Mouse (Mus musculus): ENCODE data around the gene Psme2. TPM values are rescaled to one million over a fixed set of nuclear protein-coding genes. Genes with fewer than 3 reads are reported as not detected.

The Psme2 gene
- polyA plus RNA-seq, 1 experiment from 2014 or later, result 179 TPM

DNA sequence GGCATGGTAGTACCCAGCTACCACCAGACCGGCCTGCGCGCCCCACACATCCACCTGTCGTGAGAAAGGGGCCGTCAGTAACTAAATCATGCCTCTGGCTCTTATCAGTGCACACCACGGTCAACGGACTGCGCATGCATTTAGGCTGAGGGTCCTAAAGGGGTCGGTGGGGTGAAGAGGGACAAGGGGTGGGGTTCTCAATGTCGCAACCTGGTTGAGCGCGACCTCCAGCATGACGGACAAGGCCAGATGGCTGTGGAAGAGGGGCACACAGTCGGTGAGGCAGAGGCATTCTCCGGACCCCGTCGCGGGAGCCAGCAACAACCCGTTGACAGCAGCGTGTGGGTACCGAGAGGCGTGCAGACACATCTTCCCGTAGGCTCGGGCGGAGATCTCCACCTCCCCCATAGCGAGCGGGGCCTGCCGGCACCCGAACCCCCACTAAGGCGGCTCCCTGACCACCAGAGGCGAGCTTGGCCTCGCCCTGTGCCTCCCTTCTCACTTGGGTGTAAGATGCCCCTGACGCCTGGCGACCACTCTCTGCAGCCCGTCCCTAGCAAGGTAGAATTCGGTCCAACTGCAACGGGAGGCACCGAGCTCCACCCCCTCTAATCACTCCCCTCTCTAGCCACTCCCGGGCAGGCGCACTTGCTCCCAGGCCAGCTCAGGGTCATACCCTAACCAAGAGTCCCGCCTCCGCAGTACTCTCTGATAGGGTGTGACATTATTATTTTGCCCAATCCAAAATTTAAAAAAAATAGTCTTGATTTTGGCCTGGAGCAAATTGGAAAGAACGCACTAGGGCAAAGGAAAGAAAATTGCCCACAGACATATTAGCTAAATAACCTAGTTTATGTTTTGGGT, 6.0 kb downstream of the Psme2 start, which contains the start of gene Emc9:
TSS of gene Emc9 (minus strand) at position 601 of the 864 bp plus-strand sequence.
- DNase-seq (ENCODE audit: low spot score) (peak; percentile 28), ATAC-seq (ENCODE audit: low FRiP score) (peak; percentile 59)
- 3% methylated on average over 38 of the region's 43 CpGs for WGBS
- H3K9ac ChIP-seq, result peak within 1 kb of the TSS; percentile 77
- H3K27ac ChIP-seq, result peak within 1 kb of the TSS; percentile 57; the same call in 1 of the 2 replicates
- H3K4me1 ChIP-seq (replicated peaks; ENCODE audit: control insufficient read depth, insufficient read depth, low read length), result peaks cover 3% of the 10 kb centered on the region
- H3K36me3 ChIP-seq (replicated peaks; ENCODE audit: control insufficient read depth, insufficient read depth), result peaks cover 34% of the 10 kb centered on the region; the same call in 1 of the 2 replicates
- no peaks in the 10 kb centered on the region for H3K27me3 ChIP-seq (ENCODE audit: control insufficient read depth, insufficient read depth, low read length)
- H3K4me2 ChIP-seq (replicated peaks), result peak within 1 kb of the TSS; percentile 80
- no peaks in the 10 kb centered on the region for H3K9me3 ChIP-seq (ENCODE audit: control insufficient read depth, low read length)
- H3K4me3 ChIP-seq (replicated peaks; ENCODE audit: low read length), result peak within 1 kb of the TSS; percentile 48

DNA sequence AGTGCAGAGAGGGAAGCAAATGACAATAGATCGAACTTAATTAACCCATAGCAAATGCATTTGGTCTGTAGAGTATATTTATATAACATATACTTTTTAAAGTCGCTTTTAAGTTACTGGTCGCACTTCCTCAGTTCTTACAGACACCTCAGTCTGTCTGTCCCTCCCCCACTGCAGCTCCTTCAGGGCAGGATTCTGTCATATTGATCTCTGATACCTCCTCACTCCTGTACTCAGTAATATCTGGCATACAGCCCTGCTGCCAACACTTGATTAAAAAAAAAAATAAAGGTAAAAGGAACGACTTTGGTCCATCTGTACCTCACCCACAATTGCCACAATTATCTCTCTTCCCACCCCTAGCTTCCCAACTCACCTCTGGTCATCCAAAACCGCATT, 6.6 kb downstream of the Psme2 start:
- H3K27ac ChIP-seq, result no peak overlapping the region

DNA sequence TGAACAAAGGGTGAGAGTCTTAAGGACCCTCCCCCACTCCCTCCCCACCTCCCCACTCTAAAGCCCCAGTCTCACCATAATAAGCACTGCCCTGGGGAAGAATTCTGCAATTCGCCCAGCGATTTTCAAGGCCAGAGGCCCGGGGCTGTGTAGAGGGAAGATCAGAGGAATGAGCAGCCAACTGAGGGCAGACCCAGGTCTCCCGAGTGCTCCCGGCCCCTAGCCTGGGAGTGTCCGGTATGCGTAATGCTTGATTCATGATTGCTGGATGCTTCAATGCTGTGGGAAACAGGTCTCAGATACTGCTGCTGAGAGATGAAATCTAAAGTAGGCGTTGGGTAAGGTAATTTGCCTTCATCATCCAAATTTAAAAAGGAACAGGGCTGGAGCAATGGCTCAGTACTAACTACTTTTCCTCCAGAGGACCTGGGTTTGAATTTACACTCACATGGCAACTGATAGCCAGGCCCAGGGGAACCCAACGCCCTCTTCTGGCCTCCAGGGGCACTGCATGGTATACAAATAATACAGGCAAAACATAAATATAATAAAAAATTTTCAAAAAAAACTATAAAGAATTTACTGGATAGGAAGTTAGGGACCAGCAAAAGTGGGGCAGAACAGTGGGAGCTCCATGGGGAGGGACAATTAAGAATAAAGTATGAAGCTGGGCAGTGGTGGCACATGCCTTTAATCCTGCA, 8.8 kb downstream of the Psme2 start:
- H3K4me2 ChIP-seq (replicated peaks), result no peak overlapping the region
- H3K4me3 ChIP-seq (replicated peaks; ENCODE audit: low read length), result no peak overlapping the region
- H3K36me3 ChIP-seq (replicated peaks; ENCODE audit: control insufficient read depth, insufficient read depth), result peaks cover 22% of the 10 kb centered on the region; the same call in 1 of the 2 replicates
- H3K27me3 ChIP-seq (ENCODE audit: control insufficient read depth, insufficient read depth, low read length), result no peaks in the 10 kb centered on the region
- 77% methylated on average over 9 of the region's 9 CpGs for WGBS
- ATAC-seq (ENCODE audit: low FRiP score) (no peak), DNase-seq (ENCODE audit: low spot score) (no peak)
- no peak overlapping the region for H3K9ac ChIP-seq
- H3K4me1 ChIP-seq (replicated peaks; ENCODE audit: control insufficient read depth, insufficient read depth, low read length), result peaks cover 13% of the 10 kb centered on the region
- no peak overlapping the region for H3K27ac ChIP-seq
- no peaks in the 10 kb centered on the region for H3K9me3 ChIP-seq (ENCODE audit: control insufficient read depth, low read length)

More for the DNA sequence above, 6.6 kb downstream of the Psme2 start:
- H3K27me3 ChIP-seq (ENCODE audit: control insufficient read depth, insufficient read depth, low read length), result no peaks in the 10 kb centered on the region
- no peaks in the 10 kb centered on the region for H3K9me3 ChIP-seq (ENCODE audit: control insufficient read depth, low read length)
- WGBS, result 39% methylated on average over 5 of the region's 5 CpGs
- ATAC-seq (ENCODE audit: low FRiP score), result no peak
- H3K4me3 ChIP-seq (replicated peaks; ENCODE audit: low read length), result peak overlapping the region; percentile 48
- no peak for DNase-seq (ENCODE audit: low spot score)
- H3K4me2 ChIP-seq (replicated peaks), result peak overlapping the region; percentile 80
- peaks cover 2% of the 10 kb centered on the region; the same call in 1 of the 2 replicates for H3K4me1 ChIP-seq (replicated peaks; ENCODE audit: control insufficient read depth, insufficient read depth, low read length)
- H3K36me3 ChIP-seq (replicated peaks; ENCODE audit: control insufficient read depth, insufficient read depth), result peaks cover 34% of the 10 kb centered on the region; the same call in 1 of the 2 replicates
- peak overlapping the region; percentile 77 for H3K9ac ChIP-seq

DNA sequence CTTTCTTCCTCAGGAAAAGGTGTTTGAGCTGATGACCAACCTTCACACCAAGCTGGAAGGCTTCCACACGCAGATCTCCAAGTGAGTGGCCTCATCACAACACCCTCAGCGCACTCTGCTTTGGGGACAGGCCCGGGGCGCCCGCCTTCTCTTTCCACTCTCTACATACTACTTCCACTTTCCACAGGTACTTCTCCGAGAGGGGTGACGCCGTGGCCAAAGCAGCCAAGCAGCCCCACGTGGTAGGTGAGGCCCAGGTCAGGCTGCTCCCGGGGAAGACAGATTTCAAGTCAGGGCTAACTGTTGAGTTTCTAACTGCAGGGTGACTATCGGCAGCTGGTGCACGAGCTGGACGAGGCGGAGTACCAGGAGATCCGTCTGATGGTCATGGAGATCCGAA, 10.2 kb downstream of the Psme2 start:
- Histone ChIP-seq H3K36me3 (replicated peaks; ENCODE audit: control insufficient read depth, insufficient read depth) (peaks cover 17% of the 10 kb centered on the region; the same call in 1 of the 2 replicates), H3K9me3 (ENCODE audit: control insufficient read depth, low read length) (no peaks in the 10 kb centered on the region), H3K27ac (no peak overlapping the region), H3K4me2 (replicated peaks) (no peak overlapping the region), H3K27me3 (ENCODE audit: control insufficient read depth, insufficient read depth, low read length) (no peaks in the 10 kb centered on the region), H3K4me3 (replicated peaks; ENCODE audit: low read length) (no peak overlapping the region), H3K9ac (no peak overlapping the region), H3K4me1 (replicated peaks; ENCODE audit: control insufficient read depth, insufficient read depth, low read length) (peaks cover 13% of the 10 kb centered on the region)
- DNase-seq (ENCODE audit: low spot score) (no peak), ATAC-seq (ENCODE audit: low FRiP score) (no peak)
- WGBS, result 96% methylated on average over 16 of the region's 16 CpGs

DNA sequence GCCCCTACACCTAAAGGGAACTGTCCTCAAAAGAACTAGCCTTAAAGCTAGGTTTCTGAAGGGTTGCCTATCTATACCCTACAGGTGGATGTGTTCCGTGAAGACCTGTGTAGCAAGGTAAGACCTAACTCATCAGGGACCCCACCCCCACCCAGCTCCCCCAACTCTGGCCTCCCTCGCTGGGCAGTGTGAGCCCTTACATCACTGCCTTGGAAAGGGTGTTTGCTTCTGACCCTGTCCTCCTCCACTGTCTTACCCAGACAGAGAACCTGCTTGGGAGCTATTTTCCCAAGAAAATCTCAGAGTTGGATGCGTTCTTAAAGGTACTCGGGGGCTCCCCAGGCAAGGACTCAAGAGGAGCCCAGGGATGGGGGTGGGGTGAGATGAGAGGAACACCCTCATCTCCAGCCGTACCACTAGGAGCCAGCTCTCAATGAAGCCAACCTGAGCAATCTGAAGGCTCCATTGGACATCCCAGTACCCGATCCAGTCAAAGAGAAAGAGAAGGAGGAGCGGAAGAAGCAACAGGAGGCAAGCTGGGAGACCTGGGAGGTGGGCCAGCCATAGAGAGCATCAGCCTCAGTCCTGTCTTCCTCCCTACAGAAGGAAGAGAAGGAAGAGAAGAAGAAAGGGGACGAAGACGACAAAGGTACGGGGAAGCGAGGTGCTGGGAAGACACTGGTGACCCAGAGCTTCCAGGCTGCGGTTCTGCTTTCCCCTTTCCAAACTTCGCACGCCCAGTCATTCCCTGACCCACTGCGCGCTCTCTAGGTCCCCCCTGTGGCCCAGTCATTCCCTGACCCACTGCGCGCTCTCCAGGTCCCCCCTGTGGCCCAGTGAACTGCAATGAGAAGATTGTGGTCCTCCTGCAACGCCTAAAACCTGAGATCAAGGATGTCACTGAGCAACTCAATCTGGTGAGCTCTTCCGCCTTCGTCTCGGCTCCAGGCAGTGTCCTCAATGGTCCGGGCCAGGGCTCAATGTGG, 11.1 kb downstream of the Psme2 start:
- Histone ChIP-seq H3K9me3 (ENCODE audit: control insufficient read depth, low read length) (no peaks in the 10 kb centered on the region), H3K36me3 (replicated peaks; ENCODE audit: control insufficient read depth, insufficient read depth) (peaks cover 17% of the 10 kb centered on the region; the same call in 1 of the 2 replicates), H3K4me2 (replicated peaks) (no peak overlapping the region), H3K4me1 (replicated peaks; ENCODE audit: control insufficient read depth, insufficient read depth, low read length) (peaks cover 11% of the 10 kb centered on the region), H3K9ac (no peak overlapping the region), H3K27ac (no peak overlapping the region), H3K4me3 (replicated peaks; ENCODE audit: low read length) (no peak overlapping the region), H3K27me3 (ENCODE audit: control insufficient read depth, insufficient read depth, low read length) (no peaks in the 10 kb centered on the region)
- ATAC-seq (ENCODE audit: low FRiP score), result no peak
- no peak for DNase-seq (ENCODE audit: low spot score)
- WGBS, result 86% methylated on average over 23 of the region's 23 CpGs

DNA sequence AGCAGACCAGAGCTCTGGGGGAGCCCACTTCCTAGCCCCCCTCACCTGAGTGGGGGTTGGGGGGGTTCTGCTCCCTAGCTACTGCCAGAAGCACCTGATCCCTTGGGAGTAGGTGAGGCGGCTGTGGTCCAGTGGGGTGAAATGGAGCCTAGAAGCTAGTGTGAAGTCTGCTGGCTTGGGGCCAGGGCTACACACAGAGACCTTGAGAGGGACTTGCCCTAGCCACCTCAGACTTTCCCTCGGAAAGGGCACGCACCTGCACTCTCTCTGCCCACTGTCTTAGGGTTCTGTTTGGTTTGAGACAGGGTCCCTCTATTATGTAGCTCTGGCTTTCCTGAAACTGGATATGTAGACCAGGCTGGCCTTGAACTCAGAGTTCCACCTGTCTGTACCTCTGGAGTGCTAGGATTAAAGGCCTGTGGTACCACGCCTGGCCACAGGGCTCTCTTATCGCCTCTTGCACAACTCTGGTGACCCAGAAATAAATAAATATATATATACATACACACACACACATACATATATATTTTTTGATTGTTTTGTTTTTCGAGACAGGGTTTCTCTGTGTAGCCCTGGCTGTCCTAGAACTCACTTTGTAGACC, 12.1 kb downstream of the Psme2 start:
- no peaks in the 10 kb centered on the region for H3K9me3 ChIP-seq (ENCODE audit: control insufficient read depth, low read length)
- peak overlapping the region; percentile 91 for H3K27ac ChIP-seq
- peaks cover 17% of the 10 kb centered on the region; the same call in 1 of the 2 replicates for H3K36me3 ChIP-seq (replicated peaks; ENCODE audit: control insufficient read depth, insufficient read depth)
- H3K4me3 ChIP-seq (replicated peaks; ENCODE audit: low read length), result peak overlapping the region; percentile 75
- 33% methylated on average over 6 of the region's 6 CpGs for WGBS
- peak overlapping the region; percentile 94 for H3K9ac ChIP-seq
- H3K4me1 ChIP-seq (replicated peaks; ENCODE audit: control insufficient read depth, insufficient read depth, low read length), result peaks cover 10% of the 10 kb centered on the region
- ATAC-seq (ENCODE audit: low FRiP score), result no peak
- peak overlapping the region; percentile 97 for H3K4me2 ChIP-seq (replicated peaks)
- H3K27me3 ChIP-seq (ENCODE audit: control insufficient read depth, insufficient read depth, low read length), result no peaks in the 10 kb centered on the region
- peak; percentile 36 for DNase-seq (ENCODE audit: low spot score)

DNA sequence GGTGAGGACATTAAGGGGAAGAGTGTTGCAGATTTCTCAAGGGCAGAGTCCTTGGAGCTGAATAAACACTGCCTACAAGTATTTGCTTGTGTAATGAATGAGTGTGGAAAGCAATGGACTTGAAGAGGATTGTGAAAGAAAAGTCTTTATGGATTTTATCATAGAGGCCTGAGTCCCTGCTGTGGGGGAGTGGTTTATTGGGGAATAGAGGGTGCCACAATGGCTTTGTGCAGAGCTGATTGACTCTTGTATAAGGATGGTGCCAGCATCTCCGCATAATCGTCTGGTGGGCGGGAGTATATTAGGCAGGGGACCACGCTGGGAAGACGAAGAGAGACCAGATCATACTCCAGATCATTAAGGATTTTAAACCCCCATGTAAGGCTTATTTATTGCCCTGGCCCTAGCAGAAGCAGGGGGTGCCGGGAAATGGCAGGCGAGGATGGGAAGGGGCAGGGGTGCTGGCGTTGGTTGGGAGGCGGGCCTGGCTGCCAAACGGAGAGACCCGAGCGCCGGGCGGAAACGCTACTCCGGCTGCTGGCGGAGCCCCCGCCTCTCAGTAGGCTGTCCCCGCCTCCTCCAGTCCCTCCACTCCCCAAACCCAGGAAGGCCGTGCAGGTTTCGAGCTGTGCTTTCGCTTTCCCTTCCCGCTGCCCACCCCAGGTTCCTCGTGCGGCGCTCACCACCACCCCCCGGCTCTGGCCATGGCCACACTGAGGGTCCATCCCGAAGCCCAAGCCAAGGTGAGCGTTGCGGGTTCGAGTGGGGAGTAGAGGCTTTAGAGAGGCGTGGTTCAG, 12.8 kb downstream of the Psme2 start, which contains the start of gene Psme1:
TSS of gene Psme1 (plus strand) at position 253 of the 797 bp plus-strand sequence.
- ATAC-seq (ENCODE audit: low FRiP score) (peak; percentile 93), DNase-seq (ENCODE audit: low spot score) (peak; percentile 75)
- Histone ChIP-seq H3K36me3 (replicated peaks; ENCODE audit: control insufficient read depth, insufficient read depth) (peaks cover 17% of the 10 kb centered on the region; the same call in 1 of the 2 replicates), H3K4me2 (replicated peaks) (peak within 1 kb of the TSS; percentile 97), H3K27me3 (ENCODE audit: control insufficient read depth, insufficient read depth, low read length) (no peaks in the 10 kb centered on the region), H3K4me1 (replicated peaks; ENCODE audit: control insufficient read depth, insufficient read depth, low read length) (peaks cover 10% of the 10 kb centered on the region), H3K27ac (peak within 1 kb of the TSS; percentile 91), H3K9me3 (ENCODE audit: control insufficient read depth, low read length) (no peaks in the 10 kb centered on the region), H3K4me3 (replicated peaks; ENCODE audit: low read length) (peak within 1 kb of the TSS; percentile 75), H3K9ac (peak within 1 kb of the TSS; percentile 94)
- under 1% methylated on average over 32 of the region's 32 CpGs for WGBS

DNA sequence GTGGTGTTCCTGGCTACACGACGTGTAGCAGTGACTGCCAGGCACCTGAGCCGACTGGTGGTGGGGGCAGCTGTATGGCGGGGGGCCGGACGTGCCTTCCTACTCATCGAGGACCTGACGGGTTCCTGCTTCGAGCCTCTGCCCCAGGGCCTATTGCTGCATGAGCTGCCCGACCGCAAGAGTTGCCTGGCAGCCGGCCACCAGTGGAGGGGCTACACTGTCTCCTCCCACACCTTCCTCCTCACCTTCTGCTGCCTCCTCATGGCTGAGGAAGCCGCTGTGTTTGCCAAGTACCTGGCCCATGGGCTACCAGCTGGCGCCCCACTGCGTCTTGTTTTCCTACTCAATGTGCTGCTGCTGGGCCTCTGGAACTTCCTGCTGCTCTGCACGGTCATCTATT, 14.5 kb downstream of the Psme2 start:
- H3K4me3 ChIP-seq (replicated peaks; ENCODE audit: low read length), result no peak overlapping the region
- WGBS, result 81% methylated on average over 16 of the region's 16 CpGs
- ATAC-seq (ENCODE audit: low FRiP score) (no peak), DNase-seq (ENCODE audit: low spot score) (no peak)
- peaks cover 8% of the 10 kb centered on the region; the same call in 1 of the 2 replicates for H3K36me3 ChIP-seq (replicated peaks; ENCODE audit: control insufficient read depth, insufficient read depth)
- H3K4me2 ChIP-seq (replicated peaks), result no peak overlapping the region
- H3K4me1 ChIP-seq (replicated peaks; ENCODE audit: control insufficient read depth, insufficient read depth, low read length), result peaks cover 10% of the 10 kb centered on the region
- no peaks in the 10 kb centered on the region for H3K27me3 ChIP-seq (ENCODE audit: control insufficient read depth, insufficient read depth, low read length)
- H3K9me3 ChIP-seq (ENCODE audit: control insufficient read depth, low read length), result no peaks in the 10 kb centered on the region
- no peak overlapping the region for H3K9ac ChIP-seq
- H3K27ac ChIP-seq, result no peak overlapping the region

Measured in hindbrain, embryonic 14.5 days (tissue).